Mouse (Mus musculus) ZHBTc4 (cell line): ENCODE results near the gene Prok1.

ENCODE experiments used
- DNase-seq: peaks from one replicate; pipeline ENCODE4 v3.0.0-alpha.2; 2011; ENCODE audit warnings: low read depth, low spot score

The Prok1 gene

GRCm38 (mm10) chr3:107187022-107187421 is 52.5 kb downstream of the Prok1 start:
- no peak for DNase-seq

GRCm38 (mm10) chr3:107185597-107185996 is 53.9 kb downstream of the Prok1 start:
- DNase-seq, result no peak

DNA sequence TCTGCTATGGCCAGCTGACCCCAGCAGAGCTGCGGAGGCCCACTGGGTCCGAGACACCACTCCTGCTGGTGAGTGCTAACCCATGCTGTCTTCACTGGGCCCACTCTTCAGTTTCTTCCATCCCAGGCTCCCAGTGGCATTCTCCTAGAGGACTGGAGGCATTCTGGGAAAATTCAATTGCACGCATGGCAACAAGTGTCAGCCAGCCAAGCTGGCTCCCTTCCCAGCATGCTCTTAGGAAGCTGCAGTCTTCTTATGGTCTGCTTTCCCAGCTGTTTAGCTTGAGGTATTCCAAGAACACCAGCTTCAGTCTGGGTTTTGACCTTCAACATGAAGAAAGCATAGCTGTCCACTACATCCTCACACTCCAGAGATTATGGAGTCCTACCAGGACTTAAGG is 56.3 kb downstream of the Prok1 start:
- DNase-seq, result no peak
